Mouse (Mus musculus): ENCODE measurements around the gene Gnl3.

The Gnl3 gene

GRCm38 (mm10) chr14:31018860-31019291 lies at the start of gene Gnl3, which contains the start of gene Pbrm1:
TSS of gene Gnl3 (minus strand) at chr14:31019152.
TSS of gene Pbrm1 (plus strand) at chr14:31019138.
- DNase-seq (ENCODE audit: low read depth, low spot score) = peak; percentile 98

DNA sequence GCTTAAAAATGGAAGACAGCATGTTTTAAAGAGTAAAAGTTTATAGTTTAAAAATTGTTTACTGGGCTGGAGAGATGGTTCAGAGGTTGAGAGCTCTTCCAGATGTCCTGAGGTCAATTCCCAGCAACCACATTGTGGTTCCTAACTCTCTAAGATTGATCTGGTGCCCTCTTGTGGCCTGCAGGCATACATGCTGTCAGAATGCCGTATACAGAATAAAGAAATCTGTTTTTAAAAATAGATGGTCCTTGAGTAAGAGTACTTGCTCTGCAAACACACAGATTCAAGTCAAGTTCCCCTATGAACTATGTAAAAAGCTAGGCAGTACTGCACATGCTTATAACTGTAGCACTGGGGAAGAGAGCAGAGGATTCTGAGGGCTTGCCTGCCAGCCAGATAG lies 43.3 kb upstream of the Gnl3 start:
- peak; percentile 12 for DNase-seq (ENCODE audit: low read depth, low spot score)

- DNase-seq (ENCODE audit: low read depth, low spot score) = no peak
These were observed 26.9 kb upstream of the Gnl3 start for GRCm38 (mm10) chr14:31045817-31046216.

DNA sequence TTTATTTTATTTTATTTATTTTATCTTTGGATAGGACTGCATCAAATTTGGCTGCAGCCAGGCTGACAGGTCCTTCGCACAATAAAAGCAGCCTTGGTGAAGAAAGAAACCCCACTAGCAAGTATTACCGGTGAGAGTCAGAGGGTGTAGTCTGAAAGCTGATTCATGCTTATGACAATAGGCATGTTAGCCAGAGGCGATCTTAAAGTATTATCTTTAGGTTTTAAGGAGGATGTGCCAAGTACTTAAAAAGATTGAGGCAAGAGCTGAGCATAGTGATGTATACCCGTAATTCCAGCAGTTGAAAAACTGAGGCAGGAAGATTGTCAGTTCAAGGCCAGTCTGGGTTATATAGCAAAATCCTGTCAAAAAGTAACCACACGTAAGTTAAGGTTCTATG lies 26.3 kb upstream of the Gnl3 start:
- DNase-seq (ENCODE audit: low read depth, low spot score) = no peak

GRCm38 (mm10) chr14:31025785-31026184 lies 6.8 kb upstream of the Gnl3 start:
- peak; percentile 9 for DNase-seq (ENCODE audit: low read depth, low spot score)

DNA sequence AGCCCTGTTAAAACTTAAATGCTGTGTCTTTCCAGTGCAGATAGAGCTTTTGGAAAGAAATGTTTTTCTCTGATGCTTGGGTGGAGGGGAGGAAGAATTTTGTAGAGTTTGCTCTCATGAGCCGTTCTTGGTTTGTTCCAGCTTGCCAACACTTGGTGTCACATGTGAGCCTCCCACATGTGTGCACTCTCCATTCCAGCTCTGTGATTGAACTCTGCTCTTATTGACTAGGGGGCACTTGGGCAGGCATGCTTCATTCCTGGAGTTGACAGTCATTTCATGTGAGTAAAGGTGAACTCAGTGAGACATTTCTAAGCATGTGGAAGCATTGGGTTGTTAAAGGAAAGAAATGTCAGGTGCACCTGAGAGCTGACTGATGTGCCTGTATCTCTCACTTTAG lies 3.6 kb upstream of the Gnl3 start:
- no peak for DNase-seq (ENCODE audit: low read depth, low spot score)

GRCm38 (mm10) chr14:31019331-31020205 lies 616 bp upstream of the Gnl3 start:
- DNase-seq (ENCODE audit: low read depth, low spot score) = peak; percentile 85

DNA sequence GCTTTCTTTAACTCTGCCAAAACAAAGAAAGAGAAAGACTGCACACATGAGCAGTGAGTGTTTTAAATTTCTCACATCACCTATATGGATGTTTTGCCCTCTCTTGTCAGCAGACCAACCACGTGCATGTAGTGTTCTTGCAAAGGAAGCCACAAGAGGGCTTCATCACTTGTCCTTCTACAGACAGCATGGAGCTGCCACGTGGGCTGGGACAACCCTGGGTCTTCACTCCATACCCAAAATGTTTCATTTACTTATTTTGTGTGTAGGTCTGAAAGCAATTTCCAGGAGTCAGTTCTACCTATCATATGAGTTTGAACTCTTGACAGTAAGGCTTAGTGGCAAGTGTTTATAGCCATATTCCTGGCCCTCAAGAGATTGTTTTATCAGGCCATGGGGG lies 1.1 kb downstream of the Gnl3 start:
- DNase-seq (ENCODE audit: low read depth, low spot score) = peak; percentile 37

- DNase-seq (ENCODE audit: low read depth, low spot score) = no peak
These were observed 2.9 kb downstream of the Gnl3 start for GRCm38 (mm10) chr14:31016063-31016462.

GRCm38 (mm10) chr14:31013928-31014327 lies 5.0 kb downstream of the Gnl3 start:
- DNase-seq (ENCODE audit: low read depth, low spot score) = no peak

DNA sequence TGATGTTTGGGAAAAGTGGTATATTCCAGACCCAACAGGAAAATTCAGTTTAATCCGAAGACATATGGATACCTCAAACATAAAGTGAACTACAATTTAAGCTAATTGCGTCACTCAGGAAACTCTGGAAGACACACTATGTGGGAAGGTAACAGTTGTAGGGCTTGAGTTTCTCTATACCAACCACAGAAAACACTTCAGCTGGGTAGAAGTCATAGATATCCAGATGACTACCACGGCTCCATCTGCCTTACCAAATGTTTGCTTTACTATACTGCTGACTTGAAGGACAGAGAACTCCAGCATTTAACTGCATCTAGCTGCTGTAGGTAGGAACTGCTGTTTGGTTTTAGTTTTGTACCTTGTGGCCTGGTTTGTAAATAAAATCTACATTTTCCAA lies 7.4 kb downstream of the Gnl3 start:
- DNase-seq (ENCODE audit: low read depth, low spot score) = peak; percentile 50

DNA sequence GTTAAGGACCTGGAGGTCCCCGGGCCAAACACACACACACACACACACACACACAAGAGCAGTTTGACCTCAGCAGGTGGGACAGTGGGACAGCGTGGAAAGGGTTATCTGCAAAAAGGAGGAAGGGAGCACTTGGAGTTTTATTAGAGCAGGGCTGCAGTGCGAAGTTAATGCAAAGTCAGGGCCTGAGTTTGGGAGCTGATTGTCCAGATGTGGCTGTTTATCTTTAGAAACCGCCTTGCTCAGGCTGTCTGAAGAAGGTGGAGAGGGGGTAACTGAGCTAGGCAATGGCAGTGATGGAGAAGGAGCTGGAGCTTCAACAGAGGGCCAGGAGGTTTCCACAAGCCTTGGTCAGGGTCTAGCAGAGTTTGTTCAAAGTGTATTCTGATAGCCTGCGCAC lies 12.2 kb downstream of the Gnl3 start:
- DNase-seq (ENCODE audit: low read depth, low spot score) = no peak

GRCm38 (mm10) chr14:31004527-31004926 lies 14.4 kb downstream of the Gnl3 start:
- DNase-seq (ENCODE audit: low read depth, low spot score) = no peak

- peak; percentile 90 for DNase-seq (ENCODE audit: low read depth, low spot score)
These were observed 17.4 kb downstream of the Gnl3 start, which contains the start of the genes Glt8d1 and Spcs1 for GRCm38 (mm10) chr14:31001307-31002205. TSS of gene Glt8d1 (plus strand) at chr14:31001400. TSS of gene Spcs1 (minus strand) at chr14:31001672.

DNA sequence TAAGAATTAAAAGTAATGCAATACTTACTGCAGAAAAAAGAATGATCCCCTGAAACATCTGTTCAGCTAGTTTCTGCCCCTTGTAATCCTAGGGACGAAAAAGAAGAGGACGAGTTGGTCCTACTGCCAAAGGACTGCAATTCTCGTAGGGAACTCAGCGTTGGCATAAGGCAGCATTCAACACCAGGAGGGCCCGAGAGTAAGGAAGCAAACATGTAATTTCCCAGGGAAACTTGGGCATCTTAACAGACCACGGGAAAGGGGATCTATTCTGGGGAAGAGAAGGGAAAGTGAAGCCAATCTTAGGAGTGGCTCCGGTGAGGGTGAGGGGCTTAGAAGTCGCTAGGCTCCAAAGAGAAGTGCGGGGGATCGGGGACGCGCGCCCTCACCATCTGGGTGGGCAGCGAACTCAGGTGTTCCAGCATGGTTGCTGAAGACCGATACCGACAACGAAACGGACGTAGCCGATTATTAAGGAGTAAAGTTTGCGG lies 18.1 kb downstream of the Gnl3 start:
- DNase-seq (ENCODE audit: low read depth, low spot score) = peak; percentile 23

- DNase-seq (ENCODE audit: low read depth, low spot score) = no peak
These were observed 18.6 kb downstream of the Gnl3 start for GRCm38 (mm10) chr14:31000356-31000755.

DNA sequence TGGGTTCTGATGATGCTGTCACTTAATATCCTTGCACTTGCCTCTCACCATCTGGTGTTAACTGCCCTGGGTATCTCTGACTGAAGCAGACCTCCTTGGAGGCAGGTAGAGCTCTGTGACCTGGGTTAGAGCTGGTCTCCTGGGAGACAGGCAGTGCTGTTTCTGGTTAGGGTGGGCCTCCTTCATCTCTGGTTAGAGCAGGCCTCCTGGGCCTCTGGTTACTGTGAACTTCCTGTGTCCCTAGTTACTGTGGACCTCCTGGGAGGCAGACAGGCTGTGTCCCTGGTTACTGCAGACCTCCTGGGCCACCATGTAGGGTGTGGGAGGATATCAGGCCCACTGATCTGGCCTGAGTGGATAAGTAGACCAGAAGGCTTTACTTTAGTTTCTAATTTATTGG lies 22.5 kb downstream of the Gnl3 start:
- DNase-seq (ENCODE audit: low read depth, low spot score) = no peak

DNA sequence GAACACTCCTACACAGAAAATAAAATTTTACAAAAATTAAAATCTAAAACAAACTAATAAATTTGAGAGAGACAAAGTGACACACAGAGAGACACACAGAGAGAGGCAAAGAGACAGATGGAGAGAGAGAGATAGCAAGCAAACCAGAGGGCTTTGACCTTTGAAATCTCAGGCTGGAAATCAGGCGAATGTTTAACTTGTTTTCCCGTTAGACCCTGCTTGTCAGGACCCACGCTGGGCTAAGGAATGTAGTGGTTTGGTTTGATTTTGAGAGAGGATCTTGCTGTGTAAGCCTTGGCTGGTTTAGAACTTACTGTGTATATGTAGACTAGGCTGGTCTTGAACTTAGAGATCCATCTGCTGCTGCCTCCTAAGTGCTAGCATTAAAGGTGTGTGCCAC lies 42.7 kb downstream of the Gnl3 start:
- no peak for DNase-seq (ENCODE audit: low read depth, low spot score)

GRCm38 (mm10) chr14:30974204-30974603 lies 44.7 kb downstream of the Gnl3 start:
- DNase-seq (ENCODE audit: low read depth, low spot score) = peak; percentile 93
